Mouse (Mus musculus): ENCODE data around the gene Rbm47.
"Not testable (repeated sequence)": the region's sequence is repeated elsewhere in the genome, so short reads cannot be mapped to it uniquely, and the experiment has no call there.

The Rbm47 gene

GRCm38 (mm10) chr5:66028232-66028631 lies 144.7 kb downstream of the Rbm47 start:
- no peak for DNase-seq (ENCODE audit: low read depth, low spot score)

- no peak for DNase-seq (ENCODE audit: low read depth, low spot score)
Observed at GRCm38 (mm10) chr5:66027206-66027605, 145.7 kb downstream of the Rbm47 start.

- no peak for DNase-seq (ENCODE audit: low read depth, low spot score)
Observed at GRCm38 (mm10) chr5:66026796-66027195, 146.1 kb downstream of the Rbm47 start.

GRCm38 (mm10) chr5:66015449-66015961 lies 157.4 kb downstream of the Rbm47 start:
- no peak for DNase-seq (ENCODE audit: low read depth, low spot score)

GRCm38 (mm10) chr5:66014437-66014836 lies 158.5 kb downstream of the Rbm47 start:
- no peak for DNase-seq (ENCODE audit: low read depth, low spot score)

- DNase-seq (ENCODE audit: low read depth, low spot score) = no peak
Observed at GRCm38 (mm10) chr5:66013999-66014398, 158.9 kb downstream of the Rbm47 start.

GRCm38 (mm10) chr5:66008245-66008967 lies 164.5 kb downstream of the Rbm47 start:
- no peak for DNase-seq (ENCODE audit: low read depth, low spot score)

GRCm38 (mm10) chr5:66005041-66005678 lies 167.8 kb downstream of the Rbm47 start:
- DNase-seq (ENCODE audit: low read depth, low spot score) = no peak

- DNase-seq (ENCODE audit: low read depth, low spot score) = no peak
Observed at GRCm38 (mm10) chr5:66004134-66004925, 168.6 kb downstream of the Rbm47 start, which contains the start of gene 9130230L23Rik. 9130230L23Rik (minus strand) TSS chr5:66004285.

- DNase-seq (ENCODE audit: low read depth, low spot score) = no peak
Observed at GRCm38 (mm10) chr5:66001232-66001631, 171.7 kb downstream of the Rbm47 start.

GRCm38 (mm10) chr5:66000567-66001125 lies 172.3 kb downstream of the Rbm47 start:
- no peak for DNase-seq (ENCODE audit: low read depth, low spot score)

- DNase-seq (ENCODE audit: low read depth, low spot score) = no peak
Observed at GRCm38 (mm10) chr5:66000074-66000473, 172.8 kb downstream of the Rbm47 start.

GRCm38 (mm10) chr5:65999106-65999505 lies 173.8 kb downstream of the Rbm47 start:
- no peak for DNase-seq (ENCODE audit: low read depth, low spot score)

- no peak for DNase-seq (ENCODE audit: low read depth, low spot score)
Observed at GRCm38 (mm10) chr5:65997813-65998212, 175.1 kb downstream of the Rbm47 start.

GRCm38 (mm10) chr5:65994643-65995042 lies 178.3 kb downstream of the Rbm47 start:
- no peak for DNase-seq (ENCODE audit: low read depth, low spot score)

GRCm38 (mm10) chr5:65991191-65991590 lies 181.7 kb downstream of the Rbm47 start:
- DNase-seq (ENCODE audit: low read depth, low spot score) = no peak

GRCm38 (mm10) chr5:65987004-65987403 lies 185.9 kb downstream of the Rbm47 start:
- DNase-seq (ENCODE audit: low read depth, low spot score) = not testable (repeated sequence)

- no peak for DNase-seq (ENCODE audit: low read depth, low spot score)
Observed at GRCm38 (mm10) chr5:65986426-65986825, 186.5 kb downstream of the Rbm47 start.

- DNase-seq (ENCODE audit: low read depth, low spot score) = no peak
Observed at GRCm38 (mm10) chr5:65975731-65976130, 197.2 kb downstream of the Rbm47 start.

GRCm38 (mm10) chr5:65973189-65973588 lies 199.7 kb downstream of the Rbm47 start:
- DNase-seq (ENCODE audit: low read depth, low spot score) = no peak

- no peak for DNase-seq (ENCODE audit: low read depth, low spot score)
Observed at GRCm38 (mm10) chr5:65968004-65968403, 204.9 kb downstream of the Rbm47 start.

- no peak for DNase-seq (ENCODE audit: low read depth, low spot score)
Observed at GRCm38 (mm10) chr5:65967091-65967490, 205.8 kb downstream of the Rbm47 start.

All from embryo, embryonic 11.5 days (tissue).